Mouse (Mus musculus) cerebellum, postnatal 25 days (tissue): ENCODE results near the gene Bola2.

Experiments used
- DNase-seq, 2 experiments: peaks; one replicate each; pipeline ENCODE4 v3.0.0; 2021; ENCODE audit warnings: mixed read lengths in 2 of 2

Bola2 gene

GRCm38 (mm10) chr7:126690737-126691136 is 4.5 kb upstream of the Bola2 start:
- no peak for DNase-seq

GRCm38 (mm10) chr7:126691676-126692075 is 3.5 kb upstream of the Bola2 start:
- no peak for DNase-seq

GRCm38 (mm10) chr7:126692426-126692825 is 2.8 kb upstream of the Bola2 start:
- DNase-seq: peak in 1 of 2 experiments; percentile 31

- peak; percentile 83 to 89 for DNase-seq
These were observed 1.9 kb upstream of the Bola2 start for GRCm38 (mm10) chr7:126693256-126693655.

GRCm38 (mm10) chr7:126693781-126694180 is 1.4 kb upstream of the Bola2 start:
- no peak for DNase-seq

GRCm38 (mm10) chr7:126694441-126695051 is 655 bp upstream of the Bola2 start:
- peak in 1 of 2 experiments; percentile 26 for DNase-seq

- peak; percentile 96 to 97 for DNase-seq
These were observed 518 bp downstream of the Bola2 start, which contains the start of gene Slx1b for GRCm38 (mm10) chr7:126695631-126696207. Gene Slx1b (minus strand): TSS chr7:126695784.

- no peak for DNase-seq
These were observed 1.1 kb downstream of the Bola2 start for GRCm38 (mm10) chr7:126696303-126696702.

GRCm38 (mm10) chr7:126696886-126697285 is 1.7 kb downstream of the Bola2 start:
- no peak for DNase-seq

- DNase-seq: no peak
These were observed 2.6 kb downstream of the Bola2 start for GRCm38 (mm10) chr7:126697838-126698237.

GRCm38 (mm10) chr7:126700063-126701015 is 5.1 kb downstream of the Bola2 start:
- DNase-seq: peak; percentile 34 to 58

- DNase-seq: peak; percentile 94 to 97
These were observed 5.9 kb downstream of the Bola2 start for GRCm38 (mm10) chr7:126701070-126701469.

- DNase-seq: peak in 1 of 2 experiments; percentile 39
These were observed 6.6 kb downstream of the Bola2 start for GRCm38 (mm10) chr7:126701559-126702357.

GRCm38 (mm10) chr7:126702358-126702757 is 7.2 kb downstream of the Bola2 start:
- no peak for DNase-seq

GRCm38 (mm10) chr7:126702861-126703756 is 7.9 kb downstream of the Bola2 start:
- peak; percentile 63 to 71 for DNase-seq

- peak in 1 of 2 experiments; percentile 66 for DNase-seq
These were observed 8.5 kb downstream of the Bola2 start for GRCm38 (mm10) chr7:126703757-126704077.

- peak; percentile 93 for DNase-seq
These were observed 9.2 kb downstream of the Bola2 start for GRCm38 (mm10) chr7:126704121-126704980.

GRCm38 (mm10) chr7:126707442-126708174 is 12.4 kb downstream of the Bola2 start, which contains the start of gene Coro1a:
Gene Coro1a (minus strand): TSS chr7:126707787.
- DNase-seq: no peak

GRCm38 (mm10) chr7:126708175-126708952 is 13.2 kb downstream of the Bola2 start:
- no peak for DNase-seq
